Mouse (Mus musculus) left cerebral cortex, postnatal 10 days (tissue): ENCODE results near the gene Arl4d. TPM values are rescaled to one million over a fixed set of nuclear protein-coding genes. Genes with fewer than 3 reads are reported as not detected.

Experiments
- DNase-seq, 2 experiments: peaks; one replicate each; pipeline ENCODE4 v3.0.0; 2021 to 2022; ENCODE audit warnings: low spot score in 2 of 2, mixed read lengths in 1 of 2; ENCODE audit errors: extremely low spot score in 1 of 2
- intact Hi-C: fragments of 180-260 bp; cut with DNase I; formaldehyde crosslinking; loops from one replicate; pipeline ENCODE4 v1.15.1; 2025
- total RNA-seq, 2 experiments: library from RNA; stranded (reverse); gene quantifications; 2 replicates each; pipeline ENCODE4 v1.2.3; 2021

Gene Arl4d
- total RNA-seq, 2 experiments from 2014 or later, result 25.3 to 26.0 TPM

- peak; percentile 64 to 68 for DNase-seq
- intact Hi-C loops, result no loop called here
Observed at GRCm38 (mm10) chr11:101673010-101673642, 7.8 kb downstream of the Arl4d start.

GRCm38 (mm10) chr11:101674106-101674505 lies 8.8 kb downstream of the Arl4d start:
- intact Hi-C loops, result no loop called here
- no peak for DNase-seq

- intact Hi-C loops, result no loop called here
- DNase-seq, result no peak
Observed at GRCm38 (mm10) chr11:101675349-101675748, 10.0 kb downstream of the Arl4d start.

- DNase-seq, result no peak
- intact Hi-C loops, result no loop called here
Observed at GRCm38 (mm10) chr11:101677655-101678054, 12.3 kb downstream of the Arl4d start.

GRCm38 (mm10) chr11:101678770-101679169 lies 13.4 kb downstream of the Arl4d start:
- no peak for DNase-seq
- intact Hi-C loops, result no loop called here

- intact Hi-C loops, result no loop called here
- DNase-seq, result no peak
Observed at GRCm38 (mm10) chr11:101679907-101680306, 14.6 kb downstream of the Arl4d start.

GRCm38 (mm10) chr11:101680634-101681325 lies 15.4 kb downstream of the Arl4d start:
- no peak for DNase-seq
- intact Hi-C loops, result no loop called here

GRCm38 (mm10) chr11:101681968-101682367 lies 16.6 kb downstream of the Arl4d start:
- no peak for DNase-seq
- intact Hi-C loops, result no loop called here

GRCm38 (mm10) chr11:101682410-101682960 lies 17.1 kb downstream of the Arl4d start:
- no peak for DNase-seq
- intact Hi-C loops, result no loop called here

GRCm38 (mm10) chr11:101687351-101688301 lies 22.3 kb downstream of the Arl4d start:
- peak; percentile 84 to 90 for DNase-seq
- intact Hi-C loops, result no loop called here

GRCm38 (mm10) chr11:101689701-101690113 lies 24.4 kb downstream of the Arl4d start:
- intact Hi-C loops, result no loop called here
- peak; percentile 76 to 82 for DNase-seq

- DNase-seq, result no peak
- intact Hi-C loops, result no loop called here
Observed at GRCm38 (mm10) chr11:101690326-101690725, 25.0 kb downstream of the Arl4d start.

- peak; percentile 34 to 65 for DNase-seq
- intact Hi-C loops, result loop anchor here (5.0 kb wide), 1 partner anchor 36 kb away; the partner anchor contains the start of gene Dhx8
Observed at GRCm38 (mm10) chr11:101695906-101696661, 30.7 kb downstream of the Arl4d start.

- intact Hi-C loops, result loop anchor here (5.0 kb wide), 1 partner anchor 35 kb away; the partner anchor contains the start of gene Dhx8
Observed at GRCm38 (mm10) chr11:101697156-101697861, 32.0 kb downstream of the Arl4d start.

GRCm38 (mm10) chr11:101698114-101698513 lies 32.8 kb downstream of the Arl4d start:
- intact Hi-C loops, result loop anchor here (5.0 kb wide), 1 partner anchor 34 kb away; the partner anchor contains the start of gene Dhx8
- DNase-seq, result no peak

More at GRCm38 (mm10) chr11:101697156-101697861, 32.0 kb downstream of the Arl4d start:
- no peak for DNase-seq

- no peak for DNase-seq
- intact Hi-C loops, result loop anchor here (5.0 kb wide), 1 partner anchor 33 kb away; the partner anchor contains the start of gene Dhx8
Observed at GRCm38 (mm10) chr11:101699556-101699955, 34.2 kb downstream of the Arl4d start.

- intact Hi-C loops, result loop anchor here (5.0 kb wide), 1 partner anchor 32 kb away; the partner anchor contains the start of gene Dhx8
- DNase-seq, result no peak
Observed at GRCm38 (mm10) chr11:101699991-101700390, 34.6 kb downstream of the Arl4d start.
